Mouse (Mus musculus) left cerebral cortex, adult 2 months (tissue): ENCODE results near the gene Nynrin. TPM values are rescaled to one million over a fixed set of nuclear protein-coding genes. Genes with fewer than 3 reads are reported as not detected.

Experiments
- DNase-seq, 2 experiments: peaks; one replicate each; pipeline ENCODE4 v3.0.0; 2021 to 2022; ENCODE audit warnings: low spot score in 2 of 2, mixed read lengths in 1 of 2; ENCODE audit errors: extremely low spot score in 1 of 2
- H3K27ac ChIP-seq: fragments of 200-600 bp; 2 replicates; pipeline ENCODE4 v1.8.1; 2022
- H3K4me3 ChIP-seq: fragments of 200-600 bp; 2 replicates; pipeline ENCODE4 v1.8.1; 2022
- CTCF ChIP-seq: fragments of 200-600 bp; IDR thresholded peaks from 2 replicates; pipeline ENCODE4 v1.8.1; 2022; ENCODE audit warnings: antibody characterized with exemption, mild to moderate bottlenecking, moderate library complexity
- intact Hi-C: fragments of 180-260 bp; cut with DNase I; formaldehyde crosslinking; loops from one replicate; pipeline ENCODE4 v1.15.1; 2025
- total RNA-seq, 2 experiments: library from RNA; stranded (reverse); gene quantifications; 2 replicates each; pipeline ENCODE4 v1.2.3; 2021

Gene Nynrin
- total RNA-seq, 2 experiments from 2014 or later: 6.4 to 8.4 TPM

- Histone ChIP-seq H3K27ac (no peak overlapping the region), H3K4me3 (no peak overlapping the region)
- DNase-seq: no peak
- no peak for TF ChIP-seq CTCF
- intact Hi-C loops: no loop called here
These were observed 59.6 kb downstream of the Nynrin start for GRCm38 (mm10) chr14:55913406-55913805.

GRCm38 (mm10) chr14:55918240-55919082 is 64.7 kb downstream of the Nynrin start:
- Histone ChIP-seq H3K27ac (no peak overlapping the region), H3K4me3 (no peak overlapping the region)
- peak; percentile 90 for TF ChIP-seq CTCF
- DNase-seq: peak; percentile 61 to 63
- intact Hi-C loops: loop anchor here (1.0 to 2.0 kb wide), 3 partner anchors 44 to 137 kb away; no protein-coding TSS in a partner anchor

GRCm38 (mm10) chr14:55922475-55923232 is 68.8 kb downstream of the Nynrin start:
- Histone ChIP-seq H3K4me3 (no peak overlapping the region), H3K27ac (no peak overlapping the region)
- no peak for DNase-seq
- intact Hi-C loops: no loop called here
- no peak for TF ChIP-seq CTCF

Other genes with a start within 250 kb of the Nynrin start
- gene Rec8, start 236.0 kb upstream of the Nynrin start, total RNA-seq: 1 to 10 TPM; 2.7 to 2.8 TPM
- gene Ipo4, start 218.1 kb upstream of the Nynrin start, total RNA-seq: 100 to 1,000 TPM; 118 to 130 TPM
- 1 to 10 TPM; 3.5 to 6.1 TPM for gene Gm49378, start 216.1 kb upstream of the Nynrin start, total RNA-seq
- 10 to 100 TPM; 37.8 to 41.0 TPM for gene Tm9sf1, start 210.2 kb upstream of the Nynrin start, total RNA-seq
- gene Tssk4, start 203.8 kb upstream of the Nynrin start, total RNA-seq: 1 to 10 TPM in 1 of 2 experiments, under 1 TPM in 1; 0.91 to 1.2 TPM
- 10 to 100 TPM; 40.6 to 41.6 TPM for gene Mdp1, start 193.5 kb upstream of the Nynrin start, total RNA-seq
- gene Gmpr2, start 182.1 kb upstream of the Nynrin start, total RNA-seq: 10 to 100 TPM; 21.1 to 23.2 TPM
- 100 to 1,000 TPM; 294 to 309 TPM for gene Nedd8, start 181.9 kb upstream of the Nynrin start, total RNA-seq
- gene Tinf2, start 172.2 kb upstream of the Nynrin start, total RNA-seq: 10 to 100 TPM; 14.1 to 16.3 TPM
- not detected for gene Tgm1, start 140.1 kb upstream of the Nynrin start, total RNA-seq
- 10 to 100 TPM; 50.2 to 51.3 TPM for gene Rabggta, start 131.7 kb upstream of the Nynrin start, total RNA-seq
- gene Dhrs1, start 108.3 kb upstream of the Nynrin start, total RNA-seq: 10 to 100 TPM; 76.5 to 88.8 TPM
- gene Nop9, start 108.3 kb upstream of the Nynrin start, total RNA-seq: 10 to 100 TPM in 1 of 2 experiments, 1 to 10 TPM in 1; 9.6 to 12.9 TPM
- 1 to 10 TPM; 2.5 to 2.7 TPM for gene Cideb, start 95.6 kb upstream of the Nynrin start, total RNA-seq
- gene Ltb4r2, start 92.6 kb upstream of the Nynrin start, total RNA-seq: under 1 TPM; 0.33 to 0.38 TPM
- gene Ltb4r1, start 88.0 kb upstream of the Nynrin start, total RNA-seq: under 1 TPM; 0.33 to 0.50 TPM
- gene Adcy4, start 69.9 kb upstream of the Nynrin start, total RNA-seq: 1 to 10 TPM; 3.0 to 6.3 TPM
- 1 to 10 TPM; 1.2 to 1.3 TPM for gene Ripk3, start 65.1 kb upstream of the Nynrin start, total RNA-seq
- 1 to 10 TPM; 1.1 to 2.6 TPM for gene Nfatc4, start 30.9 kb upstream of the Nynrin start, total RNA-seq
- gene Cbln3, start 30.4 kb downstream of the Nynrin start, total RNA-seq: under 1 TPM; 0.20 to 0.26 TPM
- gene Khnyn, start 30.9 kb downstream of the Nynrin start, total RNA-seq: 10 to 100 TPM; 11.9 to 12.0 TPM
- gene Sdr39u1, start 46.3 kb downstream of the Nynrin start, total RNA-seq: 10 to 100 TPM; 91.3 to 96.9 TPM
- not detected for gene Cma1, start 90.7 kb downstream of the Nynrin start, total RNA-seq
- not detected for gene Cma2, start 97.0 kb downstream of the Nynrin start, total RNA-seq
- gene Mcpt1, start 164.0 kb downstream of the Nynrin start, total RNA-seq: not detected
- gene Mcpt9, start 176.5 kb downstream of the Nynrin start, total RNA-seq: not detected
- gene Mcpt2, start 188.0 kb downstream of the Nynrin start, total RNA-seq: not detected
- not detected for gene Mcpt4, start 208.3 kb downstream of the Nynrin start, total RNA-seq
- not detected for gene Mcpt8, start 231.3 kb downstream of the Nynrin start, total RNA-seq
- gene Ctsg, start 248.6 kb downstream of the Nynrin start, total RNA-seq: not detected